Mouse (Mus musculus): ENCODE measurements around the gene Thap3. TPM values are rescaled to one million over a fixed set of nuclear protein-coding genes. Genes with fewer than 3 reads are reported as not detected.

Gene Thap3
- total and polyA plus RNA-seq, 3 experiments, result 11.0 to 27.6 (median 12.8) TPM

- Histone ChIP-seq H3K4me3 (replicated peaks in 1 of 3; ENCODE audit: low read depth in 2 of 3, low read length in 2 of 3, poor library complexity in 1 of 3) (no peak overlapping the region), H3K4me1 (ENCODE audit: control insufficient read depth in 1 of 2, insufficient read depth in 2 of 2) (peaks cover 0 to 19% of the 10 kb centered on the region in 2 experiments; a peak in 1 of 4 replicates), H3K27ac (ENCODE audit: insufficient read depth, low read depth) (no peak overlapping the region), H3K9ac (ENCODE audit: insufficient read depth, low read depth) (no peak overlapping the region), H3K27me3 (replicated peaks) (no peaks in the 10 kb centered on the region), H3K79me2 (replicated peaks; ENCODE audit: control insufficient read depth, extremely low read depth, insufficient read depth, poor library complexity, severe bottlenecking) (no peaks in the 10 kb centered on the region), H3K4me2 (ENCODE audit: insufficient read depth, low read depth, poor library complexity, severe bottlenecking) (no peak overlapping the region), H3K9me3 (replicated peaks; ENCODE audit: low read length) (no peaks in the 10 kb centered on the region), H3K36me3 (replicated peaks in 1 of 2; ENCODE audit: control insufficient read depth in 1 of 2, insufficient read depth in 1 of 2, low read length in 1 of 2) (peaks cover 76 to 93% of the 10 kb centered on the region in 2 experiments)
- no peak for TF ChIP-seq ZMIZ1 (IDR thresholded peaks at IDR 0.05; ENCODE audit: low read depth, low read length)
- TF ChIP-seq ETS1 (conservative IDR thresholded peaks at IDR 0.05; ENCODE audit: low read depth, low read length), result no peak
- no peak for DNase-seq (ENCODE audit: extremely low read depth)
- dilution Hi-C loops (cut with MboI; ENCODE audit: extremely low pct_ligation_motif_present, extremely low pct_unique_long_range_greater_than_20kb, low sequenced_read_pairs) (no loop called here), in situ Hi-C loops (cut with MboI; ENCODE audit: low pct_ligation_motif_present, low pct_unique_long_range_greater_than_20kb, low sequenced_read_pairs) (no loop called here)
Measured at GRCm38 (mm10) chr4:151957584-151958315, 31.0 kb downstream of the Thap3 start.

GRCm38 (mm10) chr4:151955791-151956190 lies 33.0 kb downstream of the Thap3 start:
- no peaks in the 10 kb centered on the region for H3K27me3 ChIP-seq (replicated peaks)
- no peak for DNase-seq (ENCODE audit: extremely low read depth)
- H3K9me3 ChIP-seq (replicated peaks; ENCODE audit: low read length), result no peaks in the 10 kb centered on the region
- no peaks in the 10 kb centered on the region for H3K79me2 ChIP-seq (replicated peaks; ENCODE audit: control insufficient read depth, extremely low read depth, insufficient read depth, poor library complexity, severe bottlenecking)
- H3K9ac ChIP-seq (ENCODE audit: insufficient read depth, low read depth), result no peak overlapping the region
- H3K4me2 ChIP-seq (ENCODE audit: insufficient read depth, low read depth, poor library complexity, severe bottlenecking), result no peak overlapping the region
- no peak overlapping the region for H3K27ac ChIP-seq (ENCODE audit: insufficient read depth, low read depth)
- no peak overlapping the region for H3K4me3 ChIP-seq (replicated peaks in 1 of 3; ENCODE audit: low read depth in 2 of 3, low read length in 2 of 3, poor library complexity in 1 of 3)
- dilution Hi-C loops (cut with MboI; ENCODE audit: extremely low pct_ligation_motif_present, extremely low pct_unique_long_range_greater_than_20kb, low sequenced_read_pairs), result no loop called here
- TF ChIP-seq KAT2A (IDR thresholded peaks at IDR 0.05; ENCODE audit: insufficient replicate concordance, low read length) (no peak), ZNF384 (IDR thresholded peaks at IDR 0.05; ENCODE audit: low read depth, low read length) (peak; percentile 57), NRF1 (IDR thresholded peaks at IDR 0.05; ENCODE audit: low read depth, low read length) (no peak), JUND (conservative IDR thresholded peaks at IDR 0.05; ENCODE audit: low read depth, low read length) (no peak), USF1 (IDR thresholded peaks at IDR 0.05; ENCODE audit: low read depth, low read length) (no peak), ZMIZ1 (IDR thresholded peaks at IDR 0.05; ENCODE audit: low read depth, low read length) (no peak), NELFE (IDR thresholded peaks at IDR 0.05; ENCODE audit: low read depth, low read length) (no peak)
- peaks cover 74 to 94% of the 10 kb centered on the region in 2 experiments for H3K36me3 ChIP-seq (replicated peaks in 1 of 2; ENCODE audit: control insufficient read depth in 1 of 2, insufficient read depth in 1 of 2, low read length in 1 of 2)
- peaks cover 0 to 11% of the 10 kb centered on the region in 2 experiments; a peak in 1 of 4 replicates for H3K4me1 ChIP-seq (ENCODE audit: control insufficient read depth in 1 of 2, insufficient read depth in 2 of 2)
- in situ Hi-C loops (cut with MboI; ENCODE audit: low pct_ligation_motif_present, low pct_unique_long_range_greater_than_20kb, low sequenced_read_pairs), result no loop called here

GRCm38 (mm10) chr4:151953209-151953608 lies 35.6 kb downstream of the Thap3 start:
- H3K36me3 ChIP-seq (replicated peaks in 1 of 2; ENCODE audit: control insufficient read depth in 1 of 2, insufficient read depth in 1 of 2, low read length in 1 of 2), result peaks cover 67 to 93% of the 10 kb centered on the region in 2 experiments
- H3K4me3 ChIP-seq (replicated peaks in 1 of 3; ENCODE audit: low read depth in 2 of 3, low read length in 2 of 3, poor library complexity in 1 of 3), result no peak overlapping the region
- in situ Hi-C loops (cut with MboI; ENCODE audit: low pct_ligation_motif_present, low pct_unique_long_range_greater_than_20kb, low sequenced_read_pairs), result no loop called here
- H3K27ac ChIP-seq (ENCODE audit: insufficient read depth, low read depth), result no peak overlapping the region
- peaks cover under 1% of the 10 kb centered on the region; the same call in 1 of the 2 replicates for H3K79me2 ChIP-seq (replicated peaks; ENCODE audit: control insufficient read depth, extremely low read depth, insufficient read depth, poor library complexity, severe bottlenecking)
- H3K27me3 ChIP-seq (replicated peaks), result no peaks in the 10 kb centered on the region
- no peaks in the 10 kb centered on the region for H3K9me3 ChIP-seq (replicated peaks; ENCODE audit: low read length)
- no peak overlapping the region for H3K9ac ChIP-seq (ENCODE audit: insufficient read depth, low read depth)
- TF ChIP-seq BHLHE40 (IDR thresholded peaks at IDR 0.05; ENCODE audit: low read depth, low read length) (no peak), EP300 (IDR thresholded peaks at IDR 0.05; ENCODE audit: low read length) (no peak), ZKSCAN1 (IDR thresholded peaks at IDR 0.05; ENCODE audit: borderline replicate concordance, low read depth, low read length) (no peak), KAT2A (IDR thresholded peaks at IDR 0.05; ENCODE audit: insufficient replicate concordance, low read length) (no peak), MAFK (IDR thresholded peaks at IDR 0.05; ENCODE audit: insufficient replicate concordance, low read length) (no peak), PAX5 (IDR thresholded peaks at IDR 0.05; ENCODE audit: low read length) (no peak), GABPA (IDR thresholded peaks at IDR 0.05; ENCODE audit: insufficient replicate concordance, low read depth, low read length) (no peak), MAX (IDR thresholded peaks at IDR 0.05; ENCODE audit: low read length) (no peak), JUND (conservative IDR thresholded peaks at IDR 0.05; ENCODE audit: low read depth, low read length) (no peak), USF2 (conservative IDR thresholded peaks at IDR 0.05; ENCODE audit: low read depth, low read length) (no peak), IRF4 (IDR thresholded peaks at IDR 0.05; ENCODE audit: low read depth, low read length) (no peak), CHD2 (IDR thresholded peaks at IDR 0.05; ENCODE audit: low read length) (no peak), NELFE (IDR thresholded peaks at IDR 0.05; ENCODE audit: low read depth, low read length) (no peak), RCOR1 (conservative IDR thresholded peaks at IDR 0.05; ENCODE audit: low read depth, low read length) (no peak), ZMIZ1 (IDR thresholded peaks at IDR 0.05; ENCODE audit: low read depth, low read length) (no peak)
- dilution Hi-C loops (cut with MboI; ENCODE audit: extremely low pct_ligation_motif_present, extremely low pct_unique_long_range_greater_than_20kb, low sequenced_read_pairs), result no loop called here
- H3K4me1 ChIP-seq (ENCODE audit: control insufficient read depth in 1 of 2, insufficient read depth in 2 of 2), result peaks cover 0 to 11% of the 10 kb centered on the region in 2 experiments; a peak in 1 of 4 replicates
- H3K4me2 ChIP-seq (ENCODE audit: insufficient read depth, low read depth, poor library complexity, severe bottlenecking), result no peak overlapping the region
- DNase-seq (ENCODE audit: extremely low read depth), result no peak

All from CH12.LX (cell line).